Mouse (Mus musculus): ENCODE measurements around the gene Kctd19.

Gene Kctd19

DNA sequence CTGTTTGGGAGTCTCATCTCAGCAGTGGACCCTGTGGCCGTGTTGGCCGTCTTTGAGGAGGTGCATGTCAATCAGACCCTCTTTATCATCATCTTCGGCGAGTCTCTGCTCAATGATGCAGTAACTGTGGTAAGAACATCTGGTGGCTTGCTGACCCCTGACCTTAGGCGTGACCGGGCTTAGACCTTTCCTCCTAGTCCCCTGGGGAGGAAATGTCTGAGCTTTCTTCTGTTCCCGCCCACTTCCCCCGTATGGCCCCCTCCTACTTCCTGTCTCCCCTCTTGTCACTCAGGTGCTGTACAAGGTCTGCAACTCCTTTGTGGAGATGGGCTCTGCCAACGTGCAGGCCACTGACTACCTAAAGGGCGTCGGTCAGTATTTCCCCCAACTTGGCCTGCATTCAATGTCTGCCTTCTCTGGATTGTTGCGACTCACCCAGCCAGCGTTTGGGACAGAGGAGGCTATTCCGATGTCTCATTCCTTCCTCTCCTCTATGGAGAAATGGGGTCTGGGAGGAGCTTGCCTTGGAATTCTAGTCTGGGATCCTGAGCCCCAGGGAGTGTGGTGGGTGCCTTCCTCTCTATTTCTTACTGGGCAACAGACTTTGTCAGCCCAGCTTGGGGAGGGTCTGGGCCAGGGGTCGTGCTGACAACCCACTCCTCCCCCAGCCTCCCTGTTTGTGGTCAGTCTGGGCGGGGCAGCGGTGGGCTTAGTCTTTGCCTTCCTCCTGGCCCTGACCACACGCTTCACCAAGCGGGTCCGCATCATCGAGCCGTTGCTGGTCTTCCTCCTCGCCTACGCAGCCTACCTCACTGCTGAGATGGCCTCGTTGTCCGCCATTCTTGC lies 57.9 kb downstream of the Kctd19 start:
- DNase-seq, result no peak

DNA sequence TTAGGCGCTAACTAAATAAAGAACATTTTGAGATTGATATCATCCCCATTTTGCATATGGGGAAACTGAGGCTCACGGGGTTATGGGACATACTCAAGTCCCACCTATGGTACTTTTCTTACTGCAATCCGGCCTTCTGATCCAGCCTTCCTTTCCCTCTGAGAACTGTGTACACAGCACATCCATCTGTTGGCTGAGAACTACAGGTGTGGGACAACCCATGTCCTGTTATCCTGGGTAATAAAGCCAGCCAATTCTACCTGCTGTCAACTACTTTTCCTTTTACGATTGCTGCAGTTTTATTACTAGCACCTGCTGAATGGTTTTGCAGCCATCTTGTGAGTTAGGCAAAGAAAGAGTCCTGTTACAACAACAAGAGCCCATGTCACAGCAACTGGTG lies 58.8 kb downstream of the Kctd19 start:
- no peak for DNase-seq

DNA sequence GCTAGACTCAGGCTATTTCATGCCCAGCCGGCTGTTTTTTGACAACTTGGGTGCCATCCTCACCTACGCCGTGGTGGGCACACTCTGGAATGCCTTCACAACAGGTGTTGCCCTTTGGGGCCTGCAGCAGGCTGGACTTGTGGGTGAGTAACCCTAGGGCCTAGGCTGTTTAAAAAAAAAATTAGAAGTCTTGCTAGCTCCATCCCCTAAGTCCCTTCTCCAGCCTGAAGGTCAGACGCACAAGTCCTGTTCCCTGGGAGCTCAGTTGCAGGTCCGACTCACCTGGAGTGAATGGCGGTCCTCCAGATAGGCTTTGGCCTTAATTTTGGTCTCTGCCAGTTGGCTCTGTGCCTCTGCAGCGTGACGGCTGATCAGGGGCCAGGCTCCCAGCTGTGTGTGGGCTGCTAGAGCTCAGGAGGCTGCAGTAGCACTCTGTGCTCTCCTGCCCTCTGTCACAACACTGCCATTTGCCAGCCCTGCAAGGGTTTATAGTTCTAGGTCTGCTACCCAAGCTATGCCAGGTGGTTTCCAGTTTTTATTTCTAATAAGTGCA lies 59.6 kb downstream of the Kctd19 start:
- peak; percentile 78 to 82 for DNase-seq

DNA sequence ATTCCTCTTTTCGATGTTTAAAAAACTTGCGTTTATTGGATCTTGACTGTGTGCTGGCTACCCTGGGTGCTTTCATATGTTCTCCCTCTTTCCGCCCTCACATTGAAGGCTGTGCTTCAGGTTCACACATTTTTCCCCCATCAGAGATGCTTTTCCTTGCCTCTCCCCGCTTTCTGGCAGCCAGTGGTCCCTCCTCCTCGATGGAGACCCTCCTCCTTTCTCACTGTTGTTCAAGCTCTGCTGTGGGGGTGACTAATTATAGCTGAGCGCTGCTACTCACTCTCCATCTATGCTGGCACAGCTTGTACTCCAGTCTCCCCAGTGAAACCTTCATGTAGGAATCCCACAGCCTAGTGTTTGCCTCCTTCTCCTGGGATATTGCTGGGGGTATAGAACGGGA lies 63.1 kb downstream of the Kctd19 start:
- peak in 1 of 2 experiments; percentile 50 for DNase-seq

DNA sequence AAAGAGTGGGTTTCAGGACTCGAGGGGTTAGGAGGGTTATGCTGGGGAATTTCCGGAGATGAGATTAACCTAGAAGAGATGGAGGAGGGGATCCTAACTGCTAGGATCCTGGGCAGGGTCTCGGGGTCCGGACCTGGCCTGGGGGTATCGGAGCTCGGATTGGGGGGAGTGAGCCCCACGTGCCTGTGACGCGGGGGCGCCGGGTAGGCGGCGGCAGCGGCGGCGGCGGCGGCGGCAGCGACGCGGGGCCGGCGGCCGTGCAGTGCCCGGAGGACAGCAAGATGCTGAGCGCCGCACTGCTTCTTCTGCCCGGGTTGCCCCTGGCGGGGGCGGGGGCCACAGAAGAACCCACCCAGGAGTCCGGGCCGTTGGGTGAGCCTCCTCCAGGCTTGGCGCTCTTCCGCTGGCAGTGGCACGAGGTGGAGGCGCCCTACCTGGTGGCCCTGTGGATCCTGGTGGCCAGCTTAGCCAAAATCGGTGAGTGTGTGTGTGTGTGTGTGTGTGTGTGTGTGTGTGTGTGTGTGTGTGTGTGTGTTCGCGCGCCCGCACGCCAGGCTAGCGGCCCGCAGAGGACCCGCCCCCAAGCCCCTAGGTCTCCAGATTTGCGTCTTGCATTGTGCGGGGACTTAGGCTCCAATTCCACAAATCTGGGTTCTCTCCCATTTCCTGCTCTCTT lies 64.1 kb downstream of the Kctd19 start:
- peak; percentile 76 to 80 for DNase-seq

DNA sequence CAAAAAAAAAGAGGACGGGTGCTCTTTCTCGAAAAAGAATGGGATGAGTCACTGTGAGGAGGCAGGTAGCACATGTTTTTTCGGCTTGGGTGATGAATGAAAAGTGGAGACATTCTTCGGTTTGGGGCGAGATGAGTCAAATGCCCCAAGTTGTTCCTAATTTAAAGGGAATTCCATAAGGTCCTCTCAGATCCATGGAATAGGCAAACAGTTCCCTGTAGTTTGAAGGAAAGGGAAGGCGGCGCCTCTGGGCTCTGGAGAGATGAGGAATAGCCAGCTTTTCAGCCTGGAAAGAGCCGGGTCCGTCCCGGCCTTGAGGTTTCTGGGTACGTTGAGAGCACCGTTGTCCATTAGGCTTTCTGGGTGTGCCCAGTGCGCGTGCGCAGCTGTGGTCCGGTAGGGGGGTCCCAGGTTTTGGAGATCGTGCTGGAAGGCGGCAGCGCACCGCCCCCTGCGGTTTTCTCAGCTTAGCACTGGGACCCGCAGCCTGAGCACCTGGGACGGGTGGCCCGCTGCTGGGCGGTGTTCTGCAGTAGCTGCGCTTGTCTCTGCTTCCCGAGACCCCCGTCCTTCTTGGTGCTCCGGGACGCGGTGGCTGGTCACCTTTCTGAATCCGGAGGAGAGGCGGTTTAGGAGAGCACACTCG lies 64.7 kb downstream of the Kctd19 start, which contains the start of gene Slc9a5:
Gene Slc9a5 (plus strand): TSS at position 394 of the 646 bp plus-strand sequence.
- peak; percentile 76 to 82 for DNase-seq

DNA sequence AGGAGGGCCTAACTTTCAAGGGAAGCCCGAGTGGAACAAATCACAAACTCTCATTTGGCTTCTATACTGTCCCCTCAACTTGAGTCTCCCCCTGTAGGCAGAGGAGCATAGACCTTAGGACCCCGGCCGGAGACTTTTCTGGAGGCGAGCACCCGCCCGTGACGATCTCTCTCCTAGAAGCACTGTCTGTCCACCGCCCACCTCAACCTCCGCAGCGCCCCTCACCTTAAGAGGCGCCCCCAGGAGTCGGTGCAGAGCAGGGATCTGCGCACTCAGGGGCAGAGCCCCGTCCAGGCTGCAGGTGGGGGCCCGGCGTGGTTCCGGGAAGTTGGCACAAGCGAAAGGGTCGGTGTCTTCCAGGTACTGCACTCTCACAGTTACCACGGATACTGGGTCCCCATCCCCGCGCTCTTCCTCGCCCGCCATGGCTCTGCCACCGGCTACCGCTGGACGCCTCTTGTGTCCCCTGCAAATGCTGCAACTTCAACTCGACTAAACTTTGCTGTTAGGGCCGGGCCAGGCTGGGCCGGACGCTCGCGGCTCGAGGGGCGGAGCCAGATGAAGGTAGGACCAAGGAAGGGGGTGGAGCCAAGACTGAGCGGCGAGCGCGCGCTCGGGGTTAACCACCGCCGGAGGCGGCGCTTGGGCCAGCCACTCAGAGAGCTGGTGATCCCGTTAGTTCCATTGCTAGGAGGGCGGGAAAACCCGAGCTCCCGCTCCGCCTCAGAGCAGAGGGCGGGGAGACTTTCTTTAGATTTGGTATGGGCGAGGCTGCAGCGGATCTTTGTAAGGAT lies 65.7 kb downstream of the Kctd19 start, which contains the start of gene Fhod1:
Gene Fhod1 (minus strand): TSS at position 526 of the 794 bp plus-strand sequence.
- DNase-seq, result peak; percentile 91 to 95

DNA sequence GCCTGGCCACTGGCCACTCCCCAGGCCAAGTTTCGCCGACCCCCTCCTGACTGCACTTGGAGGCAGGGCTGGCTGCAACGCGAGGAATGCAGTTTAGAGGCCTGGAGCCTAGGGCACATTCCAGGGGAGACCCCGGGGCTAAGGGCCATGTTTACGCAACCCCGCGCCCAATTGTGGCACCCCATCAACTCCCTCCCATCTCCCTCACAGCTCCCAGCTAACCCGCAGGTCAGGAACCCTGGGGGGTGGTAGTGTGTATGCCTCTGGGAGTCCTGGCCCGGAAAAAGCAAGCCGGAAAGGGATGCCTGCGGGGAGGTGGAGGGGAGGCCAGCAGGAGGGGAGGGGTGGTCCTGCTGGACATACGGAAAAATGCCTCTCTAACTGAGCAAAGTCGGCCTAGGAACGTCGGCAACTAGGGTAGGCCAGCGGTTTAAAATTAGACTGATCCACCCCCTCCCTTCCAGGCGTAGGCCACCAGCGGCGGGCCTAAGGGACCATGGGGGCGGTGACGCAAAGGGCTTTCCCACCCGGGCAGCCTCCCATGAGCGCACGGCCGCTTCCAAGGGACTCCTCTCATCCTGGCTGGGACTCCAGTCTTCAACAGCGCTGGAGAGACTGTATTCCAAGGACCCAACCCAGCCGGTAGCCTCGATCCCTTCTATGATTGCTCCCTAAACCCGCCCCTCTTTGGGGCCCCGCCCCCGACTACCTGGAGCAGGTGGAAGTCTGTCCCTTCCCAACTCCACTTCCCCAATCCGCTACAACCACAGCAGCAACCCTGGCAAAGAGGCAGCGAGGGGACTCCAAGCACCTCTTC lies 66.5 kb downstream of the Kctd19 start:
- peak; percentile 35 to 44 for DNase-seq

DNA sequence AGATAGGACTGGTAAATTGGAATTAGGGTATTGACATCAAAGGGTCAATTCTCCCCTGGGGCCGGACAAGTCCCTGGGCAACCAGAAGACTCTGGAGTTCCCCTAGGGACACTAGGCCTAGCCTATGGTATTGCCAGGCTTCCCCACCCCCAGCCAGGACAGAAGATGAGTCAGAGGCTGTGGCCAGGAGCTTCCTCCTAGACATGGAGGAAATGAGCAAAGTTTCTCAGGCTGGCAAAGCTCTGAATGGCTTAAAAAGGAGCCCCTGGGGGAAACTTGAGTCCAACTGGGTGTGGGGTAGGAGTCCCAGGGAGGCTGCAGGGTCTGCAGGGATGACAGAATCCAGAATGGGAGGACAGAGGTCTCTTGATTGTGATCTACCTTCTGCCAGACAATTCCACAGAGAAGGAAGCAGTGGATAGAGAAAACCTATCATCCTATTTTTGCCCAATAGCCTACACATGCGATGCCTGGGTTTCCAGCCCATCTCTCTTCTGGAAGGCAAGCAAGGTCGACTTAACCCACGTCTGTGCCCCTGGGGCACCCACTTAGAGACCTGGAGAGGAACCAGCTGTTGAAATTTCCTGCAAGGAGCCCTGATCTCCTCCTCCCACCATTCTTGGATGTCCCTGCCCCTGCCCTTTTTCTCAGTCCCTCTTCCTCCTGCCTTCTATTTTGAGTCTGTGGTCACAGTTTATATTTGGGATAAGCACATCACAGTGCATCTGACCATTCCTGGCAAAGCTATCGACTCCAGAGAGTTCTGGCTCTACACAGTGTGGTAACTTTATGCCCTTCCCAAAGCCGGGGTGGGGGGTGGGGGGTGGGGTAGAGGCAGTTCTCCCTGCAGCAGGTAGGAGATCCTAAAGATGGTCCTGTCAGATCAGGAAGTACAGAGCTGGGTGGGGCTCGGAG lies 68.0 kb downstream of the Kctd19 start:
- no peak for DNase-seq

DNA sequence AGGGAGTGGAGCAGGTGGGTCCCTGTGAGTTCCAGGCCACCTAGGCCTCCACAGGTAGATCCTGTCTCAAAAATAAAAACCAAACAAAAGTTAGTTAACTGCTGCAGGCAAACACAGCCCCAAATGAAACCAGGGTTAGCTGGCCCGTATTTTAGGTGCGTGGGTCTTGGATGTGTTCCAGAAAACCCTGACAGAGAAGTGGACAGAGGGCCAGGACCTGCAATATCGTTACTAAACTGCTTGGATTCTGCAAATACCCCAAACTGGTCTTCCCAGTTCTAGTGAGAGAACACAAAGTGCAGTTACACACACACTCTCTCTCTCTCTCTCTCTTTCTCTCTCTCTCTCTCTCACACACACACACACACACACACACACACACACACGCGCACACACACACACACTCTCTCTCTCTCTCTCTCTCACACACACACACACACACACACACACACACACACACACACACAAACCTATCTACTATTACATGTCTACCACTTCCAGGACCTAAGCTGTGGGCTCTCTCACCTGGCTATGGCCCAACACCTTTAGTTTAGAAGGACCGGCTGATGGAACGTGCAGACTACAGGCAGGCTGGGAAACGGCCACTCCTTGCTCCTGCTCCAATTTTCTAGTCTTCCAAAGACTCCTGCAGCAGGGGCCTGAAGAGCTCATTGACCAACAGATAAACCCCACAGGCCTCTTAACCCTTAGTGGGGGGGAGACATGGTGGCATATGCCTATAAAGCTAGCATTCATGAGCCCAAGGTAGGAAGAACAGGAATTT lies 69.3 kb downstream of the Kctd19 start:
- no peak for DNase-seq

DNA sequence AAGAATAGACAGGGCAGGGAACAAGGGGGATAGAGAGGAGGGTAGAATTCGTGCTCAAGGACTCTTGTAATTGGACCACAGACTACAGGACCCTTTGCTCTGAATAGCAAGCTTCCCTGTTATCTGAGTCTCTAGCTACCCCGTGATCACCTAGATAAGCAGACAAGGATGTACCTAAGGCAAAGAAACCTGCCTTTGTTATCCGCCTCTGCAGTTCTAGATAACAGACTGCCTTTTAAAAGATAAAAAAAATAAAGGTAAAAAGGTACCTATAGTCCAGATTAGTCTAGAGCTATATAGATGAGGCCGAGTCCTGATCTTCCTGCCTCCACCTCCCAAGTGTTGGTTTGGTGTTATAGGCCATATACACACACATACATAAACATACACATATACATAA lies 70.5 kb downstream of the Kctd19 start:
- no peak for DNase-seq

DNA sequence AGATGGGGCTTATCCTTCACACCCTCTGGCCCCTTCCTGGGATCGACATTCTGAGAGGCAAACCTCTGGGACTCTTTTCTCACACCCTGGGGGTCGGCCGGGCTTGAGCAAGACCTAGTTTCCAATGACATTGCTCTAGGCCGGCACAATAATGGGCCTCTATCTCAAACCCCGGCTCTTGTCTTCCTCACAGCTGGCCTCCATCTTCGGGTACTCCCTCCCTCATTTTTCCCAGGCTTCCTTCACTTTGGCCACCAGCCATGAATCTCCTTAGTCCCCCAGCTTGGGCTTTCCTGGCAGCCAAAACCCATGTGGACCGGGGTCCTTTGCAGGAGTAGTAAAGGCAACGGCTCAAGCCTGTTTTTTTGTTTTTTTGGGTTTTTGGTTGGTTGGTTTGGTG lies 71.9 kb downstream of the Kctd19 start:
- no peak for DNase-seq

DNA sequence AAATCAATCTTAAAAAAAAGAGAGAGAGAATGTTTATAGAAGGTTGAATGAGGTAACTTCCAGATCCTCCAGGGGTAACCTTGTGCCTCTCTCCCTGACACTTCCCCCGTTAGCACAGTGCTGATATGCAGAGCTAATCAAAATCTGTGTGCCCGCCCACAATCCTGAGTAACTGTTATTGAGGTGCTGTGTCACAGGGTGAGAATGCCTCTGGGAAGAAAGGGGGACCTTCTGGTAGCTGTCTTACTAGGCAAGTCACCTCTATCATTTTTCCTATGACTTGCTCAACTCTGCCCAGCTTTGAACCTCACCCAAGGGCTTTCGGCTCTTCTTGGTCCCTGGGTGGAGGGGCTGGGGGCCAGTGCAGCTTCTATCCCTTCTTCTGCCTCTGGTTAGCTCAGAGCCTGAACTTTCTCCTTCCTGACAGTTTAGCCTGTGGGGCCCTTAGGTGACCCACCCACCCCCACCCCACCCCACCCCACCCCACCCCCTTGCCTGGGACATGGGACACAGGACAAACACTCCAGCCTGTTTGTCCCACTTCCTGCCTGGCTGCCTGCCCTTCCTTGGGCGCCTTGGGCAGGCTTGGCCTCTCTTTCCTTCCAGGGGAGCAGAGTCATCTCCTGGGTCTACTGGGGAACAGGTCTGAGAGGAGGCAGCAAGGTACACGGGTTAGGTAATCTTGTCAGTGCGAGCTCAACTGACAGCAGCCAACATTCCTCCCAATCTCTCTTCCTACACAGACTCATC lies 73.2 kb downstream of the Kctd19 start:
- no peak for DNase-seq

DNA sequence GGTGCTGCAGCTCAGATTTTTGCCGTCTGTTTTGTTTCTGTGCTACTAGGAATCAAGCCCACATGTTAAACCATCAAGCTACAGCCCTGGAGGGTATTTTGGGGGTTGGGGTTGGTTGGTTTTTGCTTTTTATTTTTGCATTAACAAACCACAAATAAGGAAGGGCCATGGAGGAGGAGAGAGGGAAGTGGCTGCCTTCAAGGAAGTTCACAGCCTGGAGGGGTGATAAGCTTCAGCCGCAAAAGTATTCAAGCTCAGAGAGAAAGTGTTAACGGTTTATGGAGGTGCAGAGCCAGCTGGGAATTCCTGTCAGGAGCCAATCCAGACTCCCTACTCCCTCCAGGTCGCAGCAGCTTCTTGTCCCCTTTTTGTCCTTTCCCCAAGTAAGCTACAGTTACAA lies 74.3 kb downstream of the Kctd19 start:
- DNase-seq, result no peak

DNA sequence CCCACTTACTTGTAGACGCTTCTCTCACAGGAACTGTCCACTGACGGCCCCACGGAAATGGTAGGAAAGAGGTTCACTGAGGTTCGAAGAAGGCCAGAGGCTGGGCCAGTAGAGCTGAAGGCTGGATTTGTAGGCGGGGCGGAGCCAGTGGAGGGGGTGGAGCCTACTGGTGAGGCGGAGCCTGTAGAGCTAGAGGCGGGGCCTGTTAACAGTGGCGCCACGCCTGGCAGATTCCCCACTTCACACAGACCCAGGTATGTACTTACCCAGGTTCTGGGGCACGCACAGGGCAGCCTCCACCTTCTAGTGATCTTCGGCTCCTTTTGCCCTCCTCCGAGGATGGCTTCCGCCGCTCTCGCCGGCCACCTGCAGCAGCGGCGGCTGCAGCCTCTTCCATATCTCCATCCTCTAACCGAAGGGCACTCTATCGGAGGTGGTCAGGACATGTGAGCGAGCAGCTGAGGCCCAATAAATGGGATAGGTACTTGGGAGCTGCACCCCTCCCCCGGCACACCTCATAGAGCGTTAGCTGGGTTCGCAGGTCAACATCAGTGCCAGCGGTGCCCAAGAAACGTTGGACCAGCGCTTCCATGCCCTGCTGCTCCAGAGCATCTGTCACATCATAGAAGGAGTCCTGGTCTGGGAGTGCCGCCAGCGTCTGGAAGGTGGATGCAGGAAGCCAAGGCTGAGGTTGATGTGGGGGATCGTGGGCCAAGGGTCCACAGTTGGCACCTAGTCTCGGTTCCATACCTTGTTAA lies 76.8 kb downstream of the Kctd19 start:
- DNase-seq, result no peak

Data from cerebellum, postnatal 14 days (tissue).